Mouse (Mus musculus) forebrain, embryonic 16.5 days (tissue): ENCODE measurements around the gene Kcnma1. TPM values are rescaled to one million over a fixed set of nuclear protein-coding genes. Genes with fewer than 3 reads are reported as not detected.

Experiments
- ATAC-seq: fragments of 200-750 bp; cut with Nextera tagmentation; 2 replicates; pipeline ENCODE4 v1.8.0; 2017; ENCODE audit warnings: mild to moderate bottlenecking, moderate library complexity
- H3K27ac ChIP-seq: fragments of 300-500 bp; sonication (generic); 2 replicates; pipeline ENCODE4 v1.5.1; 2014; ENCODE audit warnings: low read length, control low read depth
- H3K27me3 ChIP-seq: fragments of 300-500 bp; sonication (generic); replicated peaks from 2 replicates; pipeline ENCODE4 v1.6.1; 2014; ENCODE audit warnings: low read length; ENCODE audit not compliant: control insufficient read depth, insufficient read depth
- H3K36me3 ChIP-seq: fragments of 300-500 bp; sonication (generic); 2 replicates; pipeline ENCODE4 v1.6.1; 2014; ENCODE audit not compliant: control insufficient read depth, insufficient read depth
- H3K4me1 ChIP-seq: fragments of 300-500 bp; sonication (generic); replicated peaks from 2 replicates; pipeline ENCODE4 v1.6.1; 2014; ENCODE audit warnings: low read length; ENCODE audit not compliant: control insufficient read depth, insufficient read depth
- H3K4me2 ChIP-seq: fragments of 300-500 bp; sonication (generic); 2 replicates; pipeline ENCODE4 v1.6.1; 2014; ENCODE audit warnings: mild to moderate bottlenecking, low read length, control low read depth
- H3K4me3 ChIP-seq: fragments of 300-500 bp; sonication (generic); replicated peaks from 2 replicates; pipeline ENCODE4 v1.5.1; 2014; ENCODE audit warnings: mild to moderate bottlenecking, low read length, control low read depth
- H3K9ac ChIP-seq: fragments of 300-500 bp; sonication (generic); replicated peaks from 2 replicates; pipeline ENCODE4 v1.6.1; 2014; ENCODE audit warnings: low read depth, low read length, control low read depth
- H3K9me3 ChIP-seq: fragments of 300-500 bp; sonication (generic); 2 replicates; pipeline ENCODE4 v1.6.1; 2016; ENCODE audit warnings: low read length; ENCODE audit not compliant: control insufficient read depth
- WGBS: fragments of 180-500 bp; shearing (Covaris S2); extraction: QIAGEN DNeasy Blood & Tissue Kit; methylation state at CpG from one replicate; pipeline ENCODE4 v1.1.7; 2014; 5-methylcytosine and 5-hydroxymethylcytosine counted together
- polyA plus RNA-seq: library from polyadenylated mRNA; unstranded; fragments of >200 nt; fragmentation: Nextera tagmentation; extraction: Ambion mirVana; gene quantifications from 2 replicates; pipeline ENCODE4 v1.2.1, GENCODE M21; 2015

Gene Kcnma1
- polyA plus RNA-seq, 1 experiment from 2014 or later: 12.3 TPM

GRCm38 (mm10) chr14:23897815-23898214, 116.5 kb downstream of the Kcnma1 start:
- no peak overlapping the region for H3K4me2 ChIP-seq
- H3K4me3 ChIP-seq: no peak overlapping the region
- WGBS: 89% methylated on average over 5 of the region's 5 CpGs
- no peak for ATAC-seq
- no peaks in the 10 kb centered on the region for H3K36me3 ChIP-seq
- H3K9ac ChIP-seq: no peak overlapping the region
- H3K27me3 ChIP-seq: no peaks in the 10 kb centered on the region
- H3K27ac ChIP-seq: no peak overlapping the region
- peaks cover 2% of the 10 kb centered on the region; the same call in 1 of the 2 replicates for H3K4me1 ChIP-seq
- no peaks in the 10 kb centered on the region for H3K9me3 ChIP-seq

GRCm38 (mm10) chr14:23896036-23896435, 118.3 kb downstream of the Kcnma1 start:
- no peaks in the 10 kb centered on the region for H3K9me3 ChIP-seq
- ATAC-seq: no peak
- no peak overlapping the region for H3K27ac ChIP-seq
- no peaks in the 10 kb centered on the region for H3K27me3 ChIP-seq
- no peak overlapping the region for H3K9ac ChIP-seq
- H3K36me3 ChIP-seq: no peaks in the 10 kb centered on the region
- no peak overlapping the region for H3K4me2 ChIP-seq
- 72% methylated on average over 3 of the region's 3 CpGs for WGBS
- no peak overlapping the region for H3K4me3 ChIP-seq
- no peaks in the 10 kb centered on the region for H3K4me1 ChIP-seq

GRCm38 (mm10) chr14:23886112-23886511, 128.2 kb downstream of the Kcnma1 start:
- no peak overlapping the region for H3K9ac ChIP-seq
- H3K27ac ChIP-seq: no peak overlapping the region
- no peaks in the 10 kb centered on the region for H3K4me1 ChIP-seq
- no peak overlapping the region for H3K4me2 ChIP-seq
- H3K27me3 ChIP-seq: no peaks in the 10 kb centered on the region
- ATAC-seq: no peak
- H3K36me3 ChIP-seq: no peaks in the 10 kb centered on the region
- H3K9me3 ChIP-seq: no peaks in the 10 kb centered on the region
- no peak overlapping the region for H3K4me3 ChIP-seq
- WGBS: 79% methylated on average over 4 of the region's 4 CpGs

- ATAC-seq: 0 out of 2 replicates have a peak, but pooled peaks have one; percentile 45
- WGBS: 72% methylated on average over 6 of the region's 6 CpGs
Measured at GRCm38 (mm10) chr14:23885539-23885938, 128.8 kb downstream of the Kcnma1 start.

GRCm38 (mm10) chr14:23885071-23885470, 129.2 kb downstream of the Kcnma1 start:
- H3K4me1 ChIP-seq: no peaks in the 10 kb centered on the region
- no peak for ATAC-seq
- H3K9me3 ChIP-seq: no peaks in the 10 kb centered on the region
- H3K9ac ChIP-seq: no peak overlapping the region
- H3K27me3 ChIP-seq: no peaks in the 10 kb centered on the region
- 84% methylated on average over 4 of the region's 4 CpGs for WGBS
- H3K4me2 ChIP-seq: no peak overlapping the region
- no peaks in the 10 kb centered on the region for H3K36me3 ChIP-seq
- no peak overlapping the region for H3K27ac ChIP-seq
- H3K4me3 ChIP-seq: no peak overlapping the region

More at GRCm38 (mm10) chr14:23885539-23885938, 128.8 kb downstream of the Kcnma1 start:
- H3K36me3 ChIP-seq: no peaks in the 10 kb centered on the region
- H3K4me1 ChIP-seq: no peaks in the 10 kb centered on the region
- H3K27me3 ChIP-seq: no peaks in the 10 kb centered on the region
- H3K27ac ChIP-seq: no peak overlapping the region
- no peak overlapping the region for H3K9ac ChIP-seq
- H3K9me3 ChIP-seq: no peaks in the 10 kb centered on the region
- H3K4me2 ChIP-seq: no peak overlapping the region
- H3K4me3 ChIP-seq: no peak overlapping the region

- H3K4me2 ChIP-seq: no peak overlapping the region
- ATAC-seq: no peak
- H3K9ac ChIP-seq: no peak overlapping the region
- no peak overlapping the region for H3K4me3 ChIP-seq
- H3K27me3 ChIP-seq: no peaks in the 10 kb centered on the region
- no peak overlapping the region for H3K27ac ChIP-seq
- no peaks in the 10 kb centered on the region for H3K36me3 ChIP-seq
- no peaks in the 10 kb centered on the region for H3K9me3 ChIP-seq
- no peaks in the 10 kb centered on the region for H3K4me1 ChIP-seq
- WGBS: 76% methylated on average over 1 of the region's 1 CpGs
Measured at GRCm38 (mm10) chr14:23882001-23882400, 132.3 kb downstream of the Kcnma1 start.

GRCm38 (mm10) chr14:23879331-23879730, 135.0 kb downstream of the Kcnma1 start:
- Histone ChIP-seq H3K9ac (no peak overlapping the region), H3K27me3 (no peaks in the 10 kb centered on the region), H3K27ac (no peak overlapping the region), H3K4me2 (no peak overlapping the region), H3K36me3 (no peaks in the 10 kb centered on the region), H3K4me1 (0 out of 2 replicates have a peak, but pooled peaks cover 3% of the 10 kb centered on the region), H3K4me3 (no peak overlapping the region), H3K9me3 (no peaks in the 10 kb centered on the region)
- WGBS: 86% methylated on average over 3 of the region's 3 CpGs
- ATAC-seq: no peak

- H3K4me1 ChIP-seq: 0 out of 2 replicates have a peak, but pooled peaks cover 3% of the 10 kb centered on the region
- H3K9ac ChIP-seq: no peak overlapping the region
- no peak for ATAC-seq
- H3K9me3 ChIP-seq: no peaks in the 10 kb centered on the region
- H3K27me3 ChIP-seq: no peaks in the 10 kb centered on the region
- WGBS: 82% methylated on average over 5 of the region's 5 CpGs
- no peaks in the 10 kb centered on the region for H3K36me3 ChIP-seq
- no peak overlapping the region for H3K4me2 ChIP-seq
- no peak overlapping the region for H3K27ac ChIP-seq
- no peak overlapping the region for H3K4me3 ChIP-seq
Measured at GRCm38 (mm10) chr14:23877561-23877960, 136.7 kb downstream of the Kcnma1 start.

- Histone ChIP-seq H3K27me3 (no peaks in the 10 kb centered on the region), H3K36me3 (no peaks in the 10 kb centered on the region), H3K4me3 (no peak overlapping the region), H3K4me1 (0 out of 2 replicates have a peak, but pooled peaks cover 3% of the 10 kb centered on the region), H3K9ac (no peak overlapping the region), H3K27ac (no peak overlapping the region), H3K4me2 (no peak overlapping the region), H3K9me3 (no peaks in the 10 kb centered on the region)
- 84% methylated on average over 2 of the region's 2 CpGs for WGBS
- ATAC-seq: no peak
Measured at GRCm38 (mm10) chr14:23874545-23874944, 139.7 kb downstream of the Kcnma1 start.

- H3K9me3 ChIP-seq: no peaks in the 10 kb centered on the region
- no peak overlapping the region for H3K9ac ChIP-seq
- H3K27me3 ChIP-seq: no peaks in the 10 kb centered on the region
- no peak overlapping the region for H3K4me3 ChIP-seq
- H3K4me1 ChIP-seq: no peaks in the 10 kb centered on the region
- H3K27ac ChIP-seq: no peak overlapping the region
- no peak overlapping the region for H3K4me2 ChIP-seq
- H3K36me3 ChIP-seq: no peaks in the 10 kb centered on the region
- WGBS: 70% methylated on average over 4 of the region's 4 CpGs
- ATAC-seq: no peak
Measured at GRCm38 (mm10) chr14:23857034-23857433, 157.3 kb downstream of the Kcnma1 start.
